Mouse (Mus musculus): ENCODE data around the gene Gm10570.

GRCm38 (mm10) chr4:130295047-130295745 lies 13.3 kb downstream of the Gm10570 start:
- TF ChIP-seq EP300 (IDR thresholded peaks at IDR 0.05; ENCODE audit: low read depth) (peak; percentile 30; the same call in 1 of the 2 replicates), CTCF (IDR thresholded peaks at IDR 0.05; ENCODE audit: low read depth) (peak; percentile 62)
